Mouse (Mus musculus): ENCODE measurements around the gene Inhbc.

The Inhbc gene

GRCm38 (mm10) chr10:127369834-127370820 lies at the start of gene Inhbc:
Gene Inhbc, minus strand, starts transcription at chr10:127370431.
- DNase-seq, result no peak

DNA sequence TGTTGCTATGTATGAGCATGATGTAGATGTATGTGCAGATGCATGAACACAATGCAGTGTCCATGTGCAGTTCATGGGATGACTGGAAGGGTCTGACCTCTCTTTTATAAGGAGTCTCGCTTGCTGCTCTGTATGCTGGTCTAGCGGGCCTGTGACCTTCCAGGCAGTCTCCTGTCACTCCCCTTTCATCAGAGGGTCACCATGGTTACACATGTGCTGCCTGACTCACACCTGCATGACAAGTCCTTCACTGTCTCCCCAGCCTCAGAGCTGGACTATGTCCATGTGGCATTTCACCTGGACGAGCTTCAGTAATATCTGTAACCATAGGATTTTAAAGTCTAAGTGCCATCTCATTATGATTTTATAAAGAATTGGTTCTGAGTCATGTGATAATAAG lies 43.9 kb upstream of the Inhbc start:
- DNase-seq, result no peak

DNA sequence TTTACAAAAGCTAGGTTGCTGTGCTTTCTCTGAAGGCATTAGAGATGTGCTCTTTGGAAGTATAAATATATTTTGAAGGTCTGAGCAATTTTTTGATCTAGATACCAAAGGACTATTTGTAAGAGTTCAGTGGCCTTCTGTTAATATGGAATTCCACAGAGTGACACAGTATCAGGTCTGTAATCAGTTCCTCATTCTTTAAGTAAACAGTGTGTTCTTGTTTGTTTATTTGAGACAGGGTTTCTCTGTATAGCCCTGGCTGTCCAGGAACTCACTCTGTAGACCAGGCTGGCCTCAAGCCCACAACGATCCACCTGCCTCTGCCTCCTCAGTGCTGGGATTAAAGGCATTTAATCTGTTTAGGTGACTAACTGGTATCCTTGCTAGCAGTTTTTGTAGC lies 43.4 kb upstream of the Inhbc start:
- DNase-seq, result no peak

- no peak for DNase-seq
These were observed 42.5 kb upstream of the Inhbc start for GRCm38 (mm10) chr10:127412776-127413175.

GRCm38 (mm10) chr10:127412101-127412500 lies 41.9 kb upstream of the Inhbc start:
- no peak for DNase-seq

DNA sequence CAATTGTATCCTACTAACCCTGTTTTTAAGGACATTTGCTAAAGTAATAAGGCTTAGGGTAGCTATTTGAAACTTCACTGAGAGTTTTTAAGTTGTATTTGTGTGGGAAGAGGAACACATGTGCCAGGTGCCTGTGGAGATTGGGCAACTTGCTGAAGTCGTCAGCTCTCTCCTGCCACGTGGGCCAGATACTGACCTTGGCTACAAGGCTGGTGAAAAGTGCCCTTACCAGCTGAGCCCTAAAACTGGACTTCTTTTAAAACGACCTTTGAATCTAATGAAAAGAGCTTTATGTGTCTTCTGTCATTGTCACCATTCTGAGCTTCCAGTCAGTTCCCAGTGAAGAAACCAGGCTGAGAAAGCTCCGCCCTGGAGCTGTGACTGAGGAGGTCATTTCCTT lies 37.2 kb upstream of the Inhbc start:
- no peak for DNase-seq

- DNase-seq, result no peak
These were observed 34.5 kb upstream of the Inhbc start for GRCm38 (mm10) chr10:127404701-127405100.

GRCm38 (mm10) chr10:127391774-127392173 lies 21.5 kb upstream of the Inhbc start:
- no peak for DNase-seq

- DNase-seq, result no peak
These were observed 11.5 kb upstream of the Inhbc start for GRCm38 (mm10) chr10:127381743-127382134.

- peak; percentile 73 for DNase-seq
These were observed 10.8 kb upstream of the Inhbc start for GRCm38 (mm10) chr10:127380767-127381742.

DNA sequence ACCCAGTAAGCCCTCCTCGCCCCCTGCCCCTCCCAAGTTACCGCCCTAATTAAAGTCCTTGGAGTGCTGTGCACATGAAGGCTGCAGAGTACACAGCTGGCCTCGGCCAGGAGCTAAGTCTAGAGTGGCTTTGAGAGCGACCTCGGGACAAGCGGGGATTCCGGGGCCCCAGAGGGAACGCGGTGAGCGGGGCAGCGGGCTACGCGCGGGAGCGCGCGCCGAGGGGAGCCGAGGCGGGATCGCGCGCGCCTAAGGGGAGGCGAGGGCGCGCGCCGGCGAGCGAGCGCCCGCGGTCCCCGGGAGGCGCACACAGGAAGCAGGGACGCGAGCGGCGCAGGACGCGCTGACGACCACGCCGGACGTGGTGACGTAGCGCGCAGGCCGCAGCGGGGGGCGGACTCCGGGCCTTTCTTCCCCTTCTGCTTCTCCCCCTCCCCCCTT lies 10.0 kb upstream of the Inhbc start, which contains the start of gene R3hdm2:
R3hdm2 (plus strand) TSS at position 77 of the 441 bp plus-strand sequence.
- DNase-seq, result peak; percentile 92

DNA sequence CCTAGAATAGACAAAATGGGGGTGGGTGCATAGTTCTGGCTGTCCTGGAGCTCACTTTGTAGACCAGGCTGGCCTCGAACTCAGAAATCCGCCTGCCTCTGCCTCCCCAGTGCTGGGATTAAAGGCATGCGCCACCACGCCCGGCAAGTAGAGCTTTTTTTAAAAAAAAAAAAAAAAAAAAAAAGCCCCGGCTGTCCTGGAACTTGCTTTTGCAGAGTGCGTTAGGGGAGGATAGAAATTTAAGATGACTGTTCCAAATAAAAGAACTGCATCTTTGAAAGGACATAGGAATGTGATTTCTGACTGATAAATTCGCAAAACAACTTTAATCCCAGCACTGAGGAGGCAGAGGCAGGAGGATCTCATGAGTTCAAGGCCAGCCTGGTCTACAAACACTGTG lies 9.4 kb upstream of the Inhbc start:
- no peak for DNase-seq

- no peak for DNase-seq
These were observed 7.5 kb upstream of the Inhbc start for GRCm38 (mm10) chr10:127377700-127378099.

DNA sequence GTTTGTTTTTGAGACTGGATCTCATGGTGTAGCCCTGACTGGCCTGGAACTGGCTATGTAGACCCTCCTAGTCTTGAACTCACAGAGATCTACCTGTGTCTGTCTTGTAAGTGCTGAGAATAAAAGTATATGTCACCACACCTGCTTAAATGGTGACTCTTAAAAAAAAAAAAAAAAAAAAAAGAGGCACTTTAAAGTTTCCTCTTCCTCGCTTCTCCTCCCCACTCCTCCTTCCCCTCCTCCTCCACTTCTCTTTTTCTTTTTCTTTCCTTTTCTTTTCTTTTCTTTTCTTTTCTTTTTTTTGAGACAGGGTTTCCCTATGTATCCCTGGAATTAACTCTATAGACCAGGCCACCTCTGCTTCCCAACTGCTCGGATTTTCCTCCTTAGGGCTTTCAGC lies 792 bp upstream of the Inhbc start:
- DNase-seq, result no peak

GRCm38 (mm10) chr10:127368273-127368672 lies 2.0 kb downstream of the Inhbc start:
- DNase-seq, result no peak

GRCm38 (mm10) chr10:127367116-127367515 lies 3.1 kb downstream of the Inhbc start:
- no peak for DNase-seq

- no peak for DNase-seq
These were observed 9.5 kb downstream of the Inhbc start for GRCm38 (mm10) chr10:127360714-127361113.

DNA sequence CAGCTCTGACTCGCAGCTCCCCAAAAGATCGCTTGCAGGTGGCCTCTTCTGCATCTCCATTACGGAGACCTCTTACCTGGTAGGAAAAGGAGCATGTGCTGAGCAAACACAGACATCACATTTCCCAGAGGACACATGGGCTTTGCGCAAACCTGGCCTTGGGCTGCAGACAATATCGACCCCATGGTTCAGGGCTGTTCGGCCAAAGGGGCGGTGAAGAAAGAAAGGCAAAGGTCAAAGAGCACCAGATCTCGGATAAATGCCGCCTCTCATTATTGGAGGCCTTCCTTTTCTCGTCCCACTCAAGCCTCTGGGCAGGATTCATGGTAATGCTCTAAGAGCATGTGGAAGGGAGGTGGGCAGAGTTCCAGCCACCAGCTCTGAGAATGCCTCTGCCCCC lies 14.9 kb downstream of the Inhbc start:
- peak; percentile 44 for DNase-seq

- DNase-seq, result no peak
These were observed 16.0 kb downstream of the Inhbc start, which contains the start of gene Inhbe for GRCm38 (mm10) chr10:127353909-127354895. Gene Inhbe, minus strand, starts transcription at chr10:127354411.

DNA sequence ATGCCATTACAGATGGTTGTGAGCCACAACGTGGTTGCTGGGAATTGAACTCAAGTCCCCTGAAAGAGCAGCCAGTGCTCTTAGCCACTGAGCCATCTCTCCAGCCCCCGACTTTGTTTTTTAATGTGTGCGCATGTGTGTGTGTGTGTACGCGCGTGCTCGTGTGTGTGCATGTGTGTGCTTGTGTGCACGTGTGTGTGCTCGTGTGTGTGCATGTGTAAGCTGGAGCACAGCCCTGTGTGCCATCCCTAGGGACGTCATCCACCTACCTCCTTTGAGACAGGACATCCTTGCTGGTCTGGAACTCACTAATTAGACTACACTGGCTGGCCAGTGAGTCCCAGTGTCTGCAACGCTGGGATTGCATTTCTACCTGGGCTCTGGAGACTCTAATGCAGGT lies 17.5 kb downstream of the Inhbc start:
- no peak for DNase-seq

DNA sequence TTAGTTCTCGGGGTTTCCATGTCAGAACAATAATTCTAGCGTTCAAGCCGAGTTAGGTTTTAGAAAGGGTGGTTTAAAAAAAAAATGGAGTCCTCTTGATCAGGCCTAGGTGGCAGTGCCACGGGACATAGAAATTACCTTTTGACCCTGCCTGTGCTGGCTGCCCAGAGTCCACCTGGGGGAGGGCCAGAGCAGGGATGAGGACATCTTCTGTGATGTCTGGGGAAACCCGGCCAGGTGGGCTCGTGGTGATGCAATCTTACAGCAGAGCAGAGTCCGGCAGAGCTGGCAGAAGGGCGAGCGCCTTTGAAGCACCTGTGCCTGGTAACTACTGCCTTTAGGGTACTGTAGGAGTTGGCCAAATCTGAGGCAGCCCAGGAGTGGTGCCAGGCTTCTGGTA lies 18.0 kb downstream of the Inhbc start:
- DNase-seq, result peak; percentile 58

DNA sequence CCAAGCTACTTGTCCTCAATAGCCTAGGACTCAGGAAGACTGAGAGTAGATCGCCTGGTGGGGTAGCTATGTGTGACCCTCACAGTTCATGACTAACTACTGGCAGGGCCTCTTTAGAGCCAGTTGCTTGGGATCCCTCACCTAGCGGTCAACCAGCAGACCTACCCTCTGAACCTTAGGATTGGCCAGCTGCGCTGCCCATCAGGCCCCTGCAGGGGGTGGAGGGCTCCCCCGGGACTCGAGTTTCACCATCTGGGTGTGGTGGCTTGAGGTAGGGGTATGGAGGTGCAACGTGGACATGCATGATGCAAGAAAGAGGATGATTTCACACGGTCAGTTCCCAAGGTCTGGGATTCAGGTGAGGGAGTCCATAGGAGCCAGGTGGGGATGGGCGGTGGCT lies 18.5 kb downstream of the Inhbc start:
- no peak for DNase-seq
